Mouse (Mus musculus) spleen, adult 2 months (tissue): ENCODE results near the gene Pdlim3. TPM values are rescaled to one million over a fixed set of nuclear protein-coding genes. Genes with fewer than 3 reads are reported as not detected.
A peak's percentile ranks its signal among the peaks of the same experiment; 100 is the strongest.

ENCODE experiments used
- DNase-seq, 2 experiments: peaks; one replicate each; pipeline versions ENCODE4 v3.0.0 to v3.0.0-alpha.2; 2012 to 2021; ENCODE audit warnings: low spot score in 2 of 2, low read depth in 1 of 2
- H3K27ac ChIP-seq: fragments of 200-500 bp; 2 replicates; pipeline ENCODE4 v1.5.1; 2012; ENCODE audit warnings: low read length, inconsistent platforms; ENCODE audit not compliant: insufficient read depth
- H3K27me3 ChIP-seq: fragments of 200-500 bp; 2 replicates; pipeline ENCODE4 v1.6.1; 2012; ENCODE audit warnings: mild to moderate bottlenecking, moderate library complexity, low read length, inconsistent platforms; ENCODE audit not compliant: control insufficient read depth, insufficient read depth
- H3K36me3 ChIP-seq: fragments of 200-500 bp; 2 replicates; pipeline ENCODE4 v1.6.1; 2012; ENCODE audit warnings: mild to moderate bottlenecking, low read length, inconsistent platforms; ENCODE audit not compliant: control insufficient read depth, insufficient read depth
- H3K4me1 ChIP-seq: fragments of 200-500 bp; 2 replicates; pipeline ENCODE4 v1.6.1; 2011; ENCODE audit warnings: inconsistent platforms; ENCODE audit not compliant: control insufficient read depth, insufficient read depth, insufficient read length
- H3K4me3 ChIP-seq: fragments of 200-500 bp; 2 replicates; pipeline ENCODE4 v1.5.1; 2011; ENCODE audit warnings: mild to moderate bottlenecking, inconsistent platforms; ENCODE audit not compliant: insufficient read depth, insufficient read length; ENCODE audit errors: extremely low read depth
- CTCF ChIP-seq: fragments of 200-500 bp; IDR thresholded peaks from 2 replicates; pipeline ENCODE4 v1.5.1; 2011; ENCODE audit warnings: mild to moderate bottlenecking, inconsistent platforms; ENCODE audit not compliant: insufficient read depth, insufficient read length, insufficient replicate concordance; ENCODE audit errors: extremely low read depth
- POLR2A ChIP-seq: fragments of 200-500 bp; IDR thresholded peaks from 2 replicates; pipeline ENCODE4 v1.6.1; 2011; ENCODE audit warnings: low read depth, low read length, inconsistent platforms
- WGBS: fragments of 180-500 bp; shearing (Covaris S2); methylation state at CpG from one replicate; pipeline ENCODE4 v1.1.7; 2018; 5-methylcytosine and 5-hydroxymethylcytosine counted together
- polyA plus RNA-seq: library from polyadenylated mRNA; depleted of rRNA; stranded (reverse); fragments of >200 nt; gene quantifications from 2 replicates; pipeline ENCODE4 v1.2.3, GENCODE M21; 2012

Pdlim3 gene
- polyA plus RNA-seq, 1 experiment: 5.8 TPM

DNA sequence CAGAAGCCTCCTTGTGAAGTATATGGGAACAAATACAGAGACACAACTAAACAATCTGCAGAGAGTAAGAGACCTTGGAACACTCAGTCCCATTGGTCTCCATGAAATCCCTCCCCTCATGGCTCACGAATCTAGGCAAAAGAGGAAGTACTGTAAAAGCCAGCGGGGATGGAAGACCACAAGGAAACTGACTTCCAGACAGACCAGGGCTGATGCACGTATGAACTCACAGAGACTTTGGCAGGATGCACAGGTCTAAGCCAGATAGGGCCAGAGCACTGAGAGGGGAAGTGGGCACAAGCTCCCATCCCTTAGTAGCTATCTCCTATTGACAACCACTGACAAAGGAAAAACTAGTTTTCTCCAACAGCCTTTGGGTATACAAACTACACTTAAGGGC is 4.8 kb upstream of the Pdlim3 start:
- no peaks in the 10 kb centered on the region for H3K36me3 ChIP-seq
- no peak overlapping the region for H3K27ac ChIP-seq
- TF ChIP-seq POLR2A (no peak), CTCF (no peak)
- 5% methylated on average over 3 of the region's 3 CpGs for WGBS
- no peak for DNase-seq
- peaks cover 6% of the 10 kb centered on the region for H3K27me3 ChIP-seq
- no peaks in the 10 kb centered on the region for H3K4me1 ChIP-seq
- no peak overlapping the region for H3K4me3 ChIP-seq

GRCm38 (mm10) chr8:45881726-45882125 is 3.5 kb upstream of the Pdlim3 start:
- Histone ChIP-seq H3K4me1 (no peaks in the 10 kb centered on the region), H3K27me3 (peaks cover 6% of the 10 kb centered on the region), H3K4me3 (no peak overlapping the region), H3K36me3 (no peaks in the 10 kb centered on the region), H3K27ac (no peak overlapping the region)
- DNase-seq: no peak
- TF ChIP-seq POLR2A (no peak), CTCF (no peak)
- 91% methylated on average over 8 of the region's 8 CpGs for WGBS

- H3K36me3 ChIP-seq: no peaks in the 10 kb centered on the region
- peaks cover 6% of the 10 kb centered on the region for H3K27me3 ChIP-seq
- H3K27ac ChIP-seq: no peak overlapping the region
- DNase-seq: no peak
- no peak for TF ChIP-seq CTCF
- TF ChIP-seq POLR2A: no peak
- H3K4me1 ChIP-seq: no peaks in the 10 kb centered on the region
- 80% methylated on average over 4 of the region's 4 CpGs for WGBS
- no peak overlapping the region for H3K4me3 ChIP-seq
These were observed 1.5 kb upstream of the Pdlim3 start for GRCm38 (mm10) chr8:45883793-45884192.

DNA sequence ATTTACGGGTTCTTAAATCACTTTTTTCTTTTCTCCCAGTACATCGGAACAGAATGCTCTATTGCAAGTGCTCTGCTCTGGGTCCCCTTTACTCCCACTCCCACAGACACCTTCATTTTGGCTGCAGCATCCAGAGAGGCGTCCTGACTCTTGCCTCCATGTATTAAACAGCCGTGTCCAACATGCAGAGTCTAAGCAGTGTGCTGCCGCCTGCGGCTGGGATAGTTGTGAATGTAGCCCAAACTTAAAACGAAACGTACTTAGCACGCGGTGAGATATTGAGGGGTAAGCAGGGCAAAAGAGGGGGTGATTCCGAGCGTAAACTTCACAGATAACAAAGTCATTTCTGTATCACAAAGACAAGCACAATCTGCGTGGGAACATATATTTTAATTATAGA is 709 bp upstream of the Pdlim3 start:
- H3K27me3 ChIP-seq: peaks cover 6% of the 10 kb centered on the region
- no peak for DNase-seq
- H3K36me3 ChIP-seq: no peaks in the 10 kb centered on the region
- no peak for TF ChIP-seq CTCF
- no peak for TF ChIP-seq POLR2A
- H3K27ac ChIP-seq: no peak overlapping the region
- 12% methylated on average over 13 of the region's 13 CpGs for WGBS
- no peaks in the 10 kb centered on the region for H3K4me1 ChIP-seq
- H3K4me3 ChIP-seq: peak overlapping the region; percentile 22; the same call in 1 of the 2 replicates

DNA sequence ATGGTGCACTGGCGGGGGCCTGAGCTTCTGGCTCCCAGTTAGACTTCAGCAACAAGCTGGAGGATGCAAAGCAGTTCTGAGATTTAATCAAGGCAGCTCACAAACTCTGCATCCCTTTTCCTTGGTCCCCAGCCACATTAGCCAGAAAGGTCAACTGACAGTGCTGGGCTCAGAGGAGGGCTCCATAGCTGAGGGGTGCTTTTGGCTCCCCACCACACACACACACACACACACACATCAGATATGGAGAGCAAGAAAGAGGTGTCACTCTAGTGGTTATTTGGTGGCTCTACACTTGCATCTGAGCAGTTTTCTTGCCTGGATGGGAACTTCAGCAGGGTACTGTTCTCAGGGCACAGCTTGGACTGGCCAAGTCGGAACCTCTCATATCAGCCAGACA is 514 bp downstream of the Pdlim3 start:
- H3K27ac ChIP-seq: no peak overlapping the region
- 38% methylated on average over 2 of the region's 2 CpGs for WGBS
- no peaks in the 10 kb centered on the region for H3K36me3 ChIP-seq
- 0 out of 2 replicates have a peak overlapping the region, but pooled peaks have one; percentile 26 for H3K4me3 ChIP-seq
- H3K27me3 ChIP-seq: peaks cover 6% of the 10 kb centered on the region
- TF ChIP-seq POLR2A: no peak
- no peak for TF ChIP-seq CTCF
- no peak for DNase-seq
- no peaks in the 10 kb centered on the region for H3K4me1 ChIP-seq

DNA sequence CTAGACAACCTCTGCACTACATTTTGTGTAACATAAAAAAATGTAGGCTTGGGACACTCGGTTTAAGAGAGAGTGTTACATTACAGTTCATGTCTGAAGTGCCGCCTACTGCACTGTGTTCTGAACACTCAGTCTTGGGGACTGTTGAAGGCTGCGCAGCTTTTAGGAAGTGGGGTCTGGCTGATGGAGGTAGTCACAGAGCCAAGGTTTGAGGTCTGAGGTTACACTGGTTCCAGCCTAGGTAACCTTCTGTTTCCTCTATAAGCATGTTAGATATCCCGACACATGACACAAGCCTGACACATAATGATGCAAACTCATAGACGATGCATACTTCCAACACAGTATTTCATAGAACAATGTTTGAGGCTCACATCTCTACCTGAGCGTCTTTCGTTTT is 4.5 kb downstream of the Pdlim3 start:
- DNase-seq: no peak
- WGBS: 68% methylated on average over 7 of the region's 7 CpGs

DNA sequence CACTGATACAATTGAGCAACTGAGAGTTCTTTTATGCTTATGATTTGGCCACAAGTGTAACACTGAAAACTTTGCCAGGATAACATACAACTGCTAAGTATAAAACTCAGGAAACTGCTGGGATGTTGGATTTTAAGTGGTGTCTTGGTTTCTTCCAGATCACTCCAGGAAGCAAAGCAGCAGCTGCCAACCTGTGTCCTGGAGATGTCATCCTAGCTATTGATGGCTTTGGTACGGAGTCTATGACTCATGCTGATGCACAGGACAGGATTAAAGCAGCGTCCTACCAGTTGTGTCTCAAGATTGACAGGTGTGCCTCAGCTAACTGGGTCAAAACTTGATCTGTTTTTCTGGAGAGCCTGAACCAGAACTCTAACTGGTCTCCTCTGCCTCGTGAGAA is 11.3 kb downstream of the Pdlim3 start:
- TF ChIP-seq POLR2A: no peak
- no peak for TF ChIP-seq CTCF
- 91% methylated on average over 3 of the region's 3 CpGs for WGBS
- H3K27me3 ChIP-seq: no peaks in the 10 kb centered on the region
- no peak for DNase-seq
- no peak overlapping the region for H3K27ac ChIP-seq
- no peak overlapping the region for H3K4me3 ChIP-seq
- peaks cover 5% of the 10 kb centered on the region for H3K4me1 ChIP-seq
- no peaks in the 10 kb centered on the region for H3K36me3 ChIP-seq

More for the DNA sequence above, 4.5 kb downstream of the Pdlim3 start:
- Histone ChIP-seq H3K4me3 (no peak overlapping the region), H3K27ac (no peak overlapping the region), H3K36me3 (no peaks in the 10 kb centered on the region), H3K27me3 (peaks cover 3% of the 10 kb centered on the region), H3K4me1 (no peaks in the 10 kb centered on the region)
- TF ChIP-seq POLR2A (no peak), CTCF (no peak)
